Mouse (Mus musculus) C2C12 (cell line): ENCODE results near the gene Nphp4. TPM values are rescaled to one million over a fixed set of nuclear protein-coding genes. Genes with fewer than 3 reads are reported as not detected.

Experiments
- H3K27me3 ChIP-seq: one replicate; pipeline ENCODE4 v1.6.1; 2011; ENCODE audit not compliant: control insufficient read depth, insufficient read depth, insufficient read length
- H3K36me3 ChIP-seq: one replicate; pipeline ENCODE4 v1.6.1; 2011; ENCODE audit not compliant: control insufficient read depth, insufficient read depth
- H3K4me3 ChIP-seq: one replicate; pipeline ENCODE4 v1.5.1; 2011; ENCODE audit warnings: mild to moderate bottlenecking, control low read depth; ENCODE audit not compliant: poor library complexity, insufficient read depth, severe bottlenecking
- H3K79me2 ChIP-seq: one replicate; pipeline ENCODE4 v1.6.1; 2011; ENCODE audit not compliant: control insufficient read depth, insufficient read depth
- H3K79me3 ChIP-seq: one replicate; pipeline ENCODE4 v1.6.1; 2011; ENCODE audit warnings: low read depth, control low read depth
- H3ac ChIP-seq: one replicate; pipeline ENCODE3; 2011; ENCODE audit warnings: low read depth; ENCODE audit not compliant: control insufficient read depth, insufficient read length
- CEBPB ChIP-seq: IDR thresholded peaks from one replicate; pipeline ENCODE4 v1.6.1; 2011; ENCODE audit warnings: low read depth, mild to moderate bottlenecking, control low read depth, moderate library complexity
- CTCF ChIP-seq: IDR thresholded peaks from one replicate; pipeline ENCODE4 v1.5.1; 2011; ENCODE audit not compliant: control insufficient read depth, insufficient read depth, insufficient read length
- FOSL1 ChIP-seq: IDR thresholded peaks from one replicate; pipeline ENCODE4 v1.8.0; 2011; ENCODE audit warnings: mild to moderate bottlenecking, low read length; ENCODE audit not compliant: poor library complexity, insufficient read depth, severe bottlenecking
- MAX ChIP-seq: IDR thresholded peaks from one replicate; pipeline ENCODE4 v1.6.1; 2011; ENCODE audit warnings: mild to moderate bottlenecking, control low read depth
- MYOD1 ChIP-seq: IDR thresholded peaks from one replicate; pipeline ENCODE4 v1.6.1; 2011; ENCODE audit warnings: low read depth; ENCODE audit not compliant: control insufficient read depth, insufficient read length
- MYOG ChIP-seq: IDR thresholded peaks from one replicate; pipeline ENCODE4 v1.6.1; 2011; ENCODE audit not compliant: control insufficient read depth, insufficient read length; ENCODE audit errors: extremely low read depth
- USF1 ChIP-seq: IDR thresholded peaks from one replicate; pipeline ENCODE4 v1.6.1; 2011; ENCODE audit warnings: low read depth, mild to moderate bottlenecking, control low read depth, moderate library complexity
- polyA plus RNA-seq: library from polyadenylated mRNA; unstranded; fragments of >200 nt; fragmentation: generic; extraction: Trizol; gene quantifications from one replicate; pipeline ENCODE4 v1.2.1, GENCODE M21; 2012; ENCODE audit warnings: missing spikeins

The Nphp4 gene
- polyA plus RNA-seq, 1 experiment: 2.0 TPM

GRCm38 (mm10) chr4:152541172-152541571, 64.7 kb downstream of the Nphp4 start:
- H3K79me3 ChIP-seq: no peaks in the 10 kb centered on the region
- no peak overlapping the region for H3K4me3 ChIP-seq
- no peak for TF ChIP-seq MAX
- H3ac ChIP-seq: no peak overlapping the region
- no peaks in the 10 kb centered on the region for H3K27me3 ChIP-seq
- no peaks in the 10 kb centered on the region for H3K79me2 ChIP-seq
- no peaks in the 10 kb centered on the region for H3K36me3 ChIP-seq

GRCm38 (mm10) chr4:152542447-152542846, 65.9 kb downstream of the Nphp4 start:
- TF ChIP-seq MAX: no peak
- TF ChIP-seq CTCF: no peak
- TF ChIP-seq CEBPB: no peak
- no peak for TF ChIP-seq MYOG
- TF ChIP-seq USF1: no peak
- no peak for TF ChIP-seq FOSL1
- TF ChIP-seq MYOD1: no peak
- Histone ChIP-seq H3ac (no peak overlapping the region), H3K27me3 (no peaks in the 10 kb centered on the region), H3K79me3 (no peaks in the 10 kb centered on the region), H3K79me2 (no peaks in the 10 kb centered on the region), H3K36me3 (no peaks in the 10 kb centered on the region), H3K4me3 (no peak overlapping the region)

GRCm38 (mm10) chr4:152546481-152546880, 70.0 kb downstream of the Nphp4 start:
- Histone ChIP-seq H3ac (no peak overlapping the region), H3K79me2 (no peaks in the 10 kb centered on the region), H3K36me3 (no peaks in the 10 kb centered on the region), H3K79me3 (no peaks in the 10 kb centered on the region), H3K27me3 (no peaks in the 10 kb centered on the region), H3K4me3 (no peak overlapping the region)
- no peak for TF ChIP-seq MYOG
- no peak for TF ChIP-seq FOSL1
- no peak for TF ChIP-seq CTCF
- TF ChIP-seq MYOD1: no peak
- TF ChIP-seq CEBPB: no peak
- TF ChIP-seq MAX: no peak
- no peak for TF ChIP-seq USF1

- H3ac ChIP-seq: no peak overlapping the region
- H3K79me2 ChIP-seq: no peaks in the 10 kb centered on the region
- no peak overlapping the region for H3K4me3 ChIP-seq
- H3K79me3 ChIP-seq: no peaks in the 10 kb centered on the region
- no peaks in the 10 kb centered on the region for H3K36me3 ChIP-seq
- TF ChIP-seq MYOD1: no peak
- no peak for TF ChIP-seq MYOG
- TF ChIP-seq MAX: no peak
- TF ChIP-seq FOSL1: no peak
- TF ChIP-seq USF1: no peak
- no peaks in the 10 kb centered on the region for H3K27me3 ChIP-seq
Observed at GRCm38 (mm10) chr4:152547886-152548663, 71.6 kb downstream of the Nphp4 start.

- no peaks in the 10 kb centered on the region for H3K79me2 ChIP-seq
- no peaks in the 10 kb centered on the region for H3K79me3 ChIP-seq
- no peak overlapping the region for H3K4me3 ChIP-seq
- H3ac ChIP-seq: no peak overlapping the region
- H3K27me3 ChIP-seq: no peaks in the 10 kb centered on the region
- H3K36me3 ChIP-seq: no peaks in the 10 kb centered on the region
- TF ChIP-seq CEBPB (no peak), CTCF (no peak), FOSL1 (no peak), MYOG (no peak), MYOD1 (no peak), USF1 (no peak), MAX (no peak)
Observed at GRCm38 (mm10) chr4:152549507-152550202, 73.1 kb downstream of the Nphp4 start.

- TF ChIP-seq MAX (no peak), USF1 (no peak), CEBPB (no peak)
- Histone ChIP-seq H3K4me3 (no peak overlapping the region), H3ac (no peak overlapping the region), H3K27me3 (no peaks in the 10 kb centered on the region), H3K36me3 (no peaks in the 10 kb centered on the region), H3K79me2 (no peaks in the 10 kb centered on the region), H3K79me3 (no peaks in the 10 kb centered on the region)
Observed at GRCm38 (mm10) chr4:152550203-152550549, 73.7 kb downstream of the Nphp4 start.
